Mouse (Mus musculus): ENCODE measurements around the gene Pigu. TPM values are rescaled to one million over a fixed set of nuclear protein-coding genes. Genes with fewer than 3 reads are reported as not detected.

Pigu gene
- polyA plus RNA-seq, 1 experiment from 2014 or later: 50.3 TPM

- no peaks in the 10 kb centered on the region for H3K27me3 ChIP-seq
- no peak for TF ChIP-seq CTCF (IDR thresholded peaks at IDR 0.05)
- in situ Hi-C loops (cut with MboI; ENCODE audit: low pct_unique_long_range_greater_than_20kb): no loop called here
- DNase-seq (ENCODE audit: low read depth, low spot score) (no peak), ATAC-seq (no peak)
- CTCF ChIA-PET: interaction anchor here (1.0 to 1.4 kb wide), 2 partner anchors 14 to 22 kb away, joined by 3 read pairs; no protein-coding TSS in a partner anchor
- POLR2A ChIA-PET: no interaction called here
Observed at GRCm38 (mm10) chr2:155277721-155278120, 79.5 kb downstream of the Pigu start.

GRCm38 (mm10) chr2:155276621-155277175, 80.5 kb downstream of the Pigu start:
- H3K27me3 ChIP-seq: no peaks in the 10 kb centered on the region
- ChIA-PET POLR2A (interaction anchor here (0.9 to 1.0 kb wide), 3 partner anchors 14 to 106 kb away, joined by 3 to 4 read pairs (median 4); no protein-coding TSS in a partner anchor), CTCF (interaction anchor here (1.4 kb wide), 1 partner anchor 16 kb away, joined by 3 read pairs; no protein-coding TSS in a partner anchor)
- in situ Hi-C loops (cut with MboI; ENCODE audit: low pct_unique_long_range_greater_than_20kb): no loop called here
- DNase-seq (ENCODE audit: low read depth, low spot score): no peak
- peak; percentile 75 for ATAC-seq
- no peak for TF ChIP-seq CTCF (IDR thresholded peaks at IDR 0.05)

- in situ Hi-C loops (cut with MboI; ENCODE audit: low pct_unique_long_range_greater_than_20kb): no loop called here
- peak; percentile 77 for ATAC-seq
- CTCF ChIA-PET: no interaction called here
- DNase-seq (ENCODE audit: low read depth, low spot score): peak; percentile 54
- POLR2A ChIA-PET: interaction anchor here (0.9 to 1.0 kb wide), 2 partner anchors 15 to 106 kb away, joined by 4 read pairs; no protein-coding TSS in a partner anchor
- no peak for TF ChIP-seq CTCF (IDR thresholded peaks at IDR 0.05)
- no peaks in the 10 kb centered on the region for H3K27me3 ChIP-seq
Observed at GRCm38 (mm10) chr2:155276195-155276594, 81.0 kb downstream of the Pigu start, which contains the start of gene Map1lc3a. TSS of gene Map1lc3a (plus strand) at chr2:155276297.

- no peak for TF ChIP-seq CTCF (IDR thresholded peaks at IDR 0.05)
- POLR2A ChIA-PET: no interaction called here
- no peaks in the 10 kb centered on the region for H3K27me3 ChIP-seq
- CTCF ChIA-PET: no interaction called here
- ATAC-seq (no peak), DNase-seq (ENCODE audit: low read depth, low spot score) (no peak)
- in situ Hi-C loops (cut with MboI; ENCODE audit: low pct_unique_long_range_greater_than_20kb): no loop called here
Observed at GRCm38 (mm10) chr2:155273603-155274002, 83.6 kb downstream of the Pigu start.

- ATAC-seq (no peak), DNase-seq (ENCODE audit: low read depth, low spot score) (no peak)
- POLR2A ChIA-PET: no interaction called here
- TF ChIP-seq CTCF (IDR thresholded peaks at IDR 0.05): no peak
- no peaks in the 10 kb centered on the region for H3K27me3 ChIP-seq
- CTCF ChIA-PET: no interaction called here
- in situ Hi-C loops (cut with MboI; ENCODE audit: low pct_unique_long_range_greater_than_20kb): no loop called here
Observed at GRCm38 (mm10) chr2:155272396-155273170, 84.6 kb downstream of the Pigu start.

- in situ Hi-C loops (cut with MboI; ENCODE audit: low pct_unique_long_range_greater_than_20kb): no loop called here
- ATAC-seq (no peak), DNase-seq (ENCODE audit: low read depth, low spot score) (no peak)
- no peak for TF ChIP-seq CTCF (IDR thresholded peaks at IDR 0.05)
- POLR2A ChIA-PET: no interaction called here
- CTCF ChIA-PET: no interaction called here
- H3K27me3 ChIP-seq: no peaks in the 10 kb centered on the region
Observed at GRCm38 (mm10) chr2:155271957-155272356, 85.3 kb downstream of the Pigu start.

- DNase-seq (ENCODE audit: low read depth, low spot score) (no peak), ATAC-seq (no peak)
- no peak for TF ChIP-seq CTCF (IDR thresholded peaks at IDR 0.05)
- CTCF ChIA-PET: no interaction called here
- no peaks in the 10 kb centered on the region for H3K27me3 ChIP-seq
- in situ Hi-C loops (cut with MboI; ENCODE audit: low pct_unique_long_range_greater_than_20kb): no loop called here
- POLR2A ChIA-PET: no interaction called here
Observed at GRCm38 (mm10) chr2:155266896-155267295, 90.3 kb downstream of the Pigu start.

- TF ChIP-seq CTCF (IDR thresholded peaks at IDR 0.05): no peak
- DNase-seq (ENCODE audit: low read depth, low spot score): no peak
- H3K27me3 ChIP-seq: no peaks in the 10 kb centered on the region
- POLR2A ChIA-PET: no interaction called here
- CTCF ChIA-PET: interaction anchor here (1.3 kb wide), 1 partner anchor 15 kb away, joined by 3 read pairs; no protein-coding TSS in a partner anchor
- in situ Hi-C loops (cut with MboI; ENCODE audit: low pct_unique_long_range_greater_than_20kb): no loop called here
- no peak for ATAC-seq
Observed at GRCm38 (mm10) chr2:155265526-155265925, 91.7 kb downstream of the Pigu start.

- in situ Hi-C loops (cut with MboI; ENCODE audit: low pct_unique_long_range_greater_than_20kb): no loop called here
- DNase-seq (ENCODE audit: low read depth, low spot score) (no peak), ATAC-seq (no peak)
- H3K27me3 ChIP-seq: no peaks in the 10 kb centered on the region
- POLR2A ChIA-PET: interaction anchor here (0.6 kb wide), 1 partner anchor 51 kb away, joined by 5 read pairs; no protein-coding TSS in a partner anchor
- CTCF ChIA-PET: interaction anchor here (0.7 to 1.0 kb wide), 2 partner anchors 12 to 15 kb away, joined by 3 read pairs; no protein-coding TSS in a partner anchor
- no peak for TF ChIP-seq CTCF (IDR thresholded peaks at IDR 0.05)
Observed at GRCm38 (mm10) chr2:155249588-155249987, 107.6 kb downstream of the Pigu start.

- DNase-seq (ENCODE audit: low read depth, low spot score): no peak
- H3K27me3 ChIP-seq: no peaks in the 10 kb centered on the region
- ChIA-PET CTCF (interaction anchor here (1.0 to 1.8 kb wide), 3 partner anchors 11 to 26 kb away, joined by 3 to 4 read pairs (median 3); no protein-coding TSS in a partner anchor), POLR2A (no interaction called here)
- ATAC-seq: no peak
- in situ Hi-C loops (cut with MboI; ENCODE audit: low pct_unique_long_range_greater_than_20kb): no loop called here
- TF ChIP-seq CTCF (IDR thresholded peaks at IDR 0.05): peak; percentile 49
Observed at GRCm38 (mm10) chr2:155248718-155249117, 108.5 kb downstream of the Pigu start.

- ATAC-seq (no peak), DNase-seq (ENCODE audit: low read depth, low spot score) (no peak)
- ChIA-PET CTCF (interaction anchor here (1.4 to 1.8 kb wide), 2 partner anchors 13 to 25 kb away, joined by 3 to 4 read pairs; no protein-coding TSS in a partner anchor), POLR2A (no interaction called here)
- TF ChIP-seq CTCF (IDR thresholded peaks at IDR 0.05): no peak
- in situ Hi-C loops (cut with MboI; ENCODE audit: low pct_unique_long_range_greater_than_20kb): no loop called here
- H3K27me3 ChIP-seq: no peaks in the 10 kb centered on the region
Observed at GRCm38 (mm10) chr2:155248206-155248605, 109.0 kb downstream of the Pigu start.

All from Patski (cell line).